Mouse (Mus musculus): Measurements from ENCODE around the gene Fgfr2. TPM values are rescaled to one million over a fixed set of nuclear protein-coding genes. Genes with fewer than 3 reads are reported as not detected.

The Fgfr2 gene
- polyA plus RNA-seq, 2 experiments from 2014 or later, result not detected

DNA sequence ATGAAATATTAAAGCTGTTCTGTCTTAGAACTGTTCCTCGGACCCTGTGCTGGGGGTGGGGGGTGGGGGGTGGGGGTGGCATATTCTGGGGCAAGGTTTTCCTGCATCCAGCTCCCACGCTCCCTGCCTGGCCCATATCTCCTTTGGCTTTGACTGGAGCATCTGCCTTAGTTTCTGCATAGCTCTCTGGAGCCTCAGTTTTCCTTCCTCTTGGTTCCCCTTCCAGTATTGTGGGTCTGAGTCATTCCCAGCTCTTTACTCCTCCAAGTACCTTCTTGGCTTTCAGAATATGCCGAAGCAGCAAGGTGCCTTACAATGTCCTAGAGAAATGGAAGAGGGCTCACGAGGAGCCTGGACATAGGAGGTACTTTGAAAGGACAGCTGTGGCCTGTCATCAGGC, 2312.9 kb downstream of the Fgfr2 start:
- ATAC-seq, result no peak

- ATAC-seq, result no peak
Observed at GRCm38 (mm10) chr7:130808694-130809093, 2314.5 kb downstream of the Fgfr2 start.

DNA sequence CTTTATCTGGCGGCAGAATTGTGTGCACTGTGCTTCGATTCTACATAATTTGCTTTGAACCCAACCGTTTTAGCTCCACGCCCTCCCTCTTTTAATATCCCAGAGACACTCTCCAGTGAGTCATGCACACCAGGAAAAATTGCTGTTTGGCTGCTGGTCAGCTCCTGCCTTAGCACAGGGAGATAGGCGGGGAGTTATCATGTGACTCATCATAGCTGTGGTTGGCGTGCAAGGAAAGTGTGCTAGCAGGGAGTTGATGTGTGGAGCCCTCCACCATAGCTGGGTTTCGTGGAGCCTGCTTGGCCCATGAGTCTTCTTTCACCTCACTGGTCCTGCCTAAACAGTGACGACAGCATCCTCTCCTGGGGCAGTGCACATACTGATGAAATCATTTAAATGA, 2315.4 kb downstream of the Fgfr2 start:
- no peak for ATAC-seq

- ATAC-seq, result no peak
Observed at GRCm38 (mm10) chr7:130804991-130805390, 2318.2 kb downstream of the Fgfr2 start.

GRCm38 (mm10) chr7:130803251-130803825, 2319.8 kb downstream of the Fgfr2 start:
- no peak for ATAC-seq

GRCm38 (mm10) chr7:130801811-130802210, 2321.3 kb downstream of the Fgfr2 start:
- ATAC-seq, result peak; percentile 82

DNA sequence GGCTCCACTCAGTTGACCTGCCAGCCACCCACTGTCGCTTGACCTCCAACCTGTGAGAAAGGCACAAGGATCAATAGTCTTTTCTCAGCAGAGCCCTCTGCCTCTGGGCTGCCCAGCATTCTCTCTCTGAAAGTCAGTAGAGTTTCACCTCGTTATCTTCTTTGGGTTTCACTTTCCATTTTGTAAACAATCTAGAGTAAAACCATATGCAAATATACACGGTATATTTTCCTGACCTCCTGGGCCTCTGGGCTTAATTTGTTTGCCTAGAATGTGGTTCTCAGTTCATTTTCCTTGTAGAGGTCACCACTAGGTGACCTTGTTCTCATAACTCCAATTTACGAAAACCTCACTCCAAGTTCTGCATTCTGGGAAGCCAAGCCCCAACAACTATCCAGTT, 2322.5 kb downstream of the Fgfr2 start:
- ATAC-seq, result peak; percentile 69

DNA sequence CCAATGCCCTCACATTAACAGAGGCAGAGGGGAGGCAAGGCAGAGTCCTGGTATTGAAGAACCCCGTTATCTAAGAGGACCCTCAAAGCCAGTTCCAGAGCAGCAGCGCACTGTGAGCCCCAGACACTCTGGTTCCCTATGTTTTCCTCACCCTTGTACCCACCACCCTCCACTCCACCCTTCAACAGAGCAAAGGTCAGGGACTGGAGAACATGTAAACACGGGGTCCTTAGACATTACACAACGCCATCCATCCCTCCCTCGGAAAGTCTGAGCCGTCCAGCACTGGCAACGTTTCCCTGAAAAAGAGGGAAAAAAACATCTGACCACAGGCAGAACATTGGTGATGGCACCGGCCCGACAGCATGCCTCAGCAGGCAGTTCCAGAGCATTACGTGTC, 2323.7 kb downstream of the Fgfr2 start:
- no peak for ATAC-seq

DNA sequence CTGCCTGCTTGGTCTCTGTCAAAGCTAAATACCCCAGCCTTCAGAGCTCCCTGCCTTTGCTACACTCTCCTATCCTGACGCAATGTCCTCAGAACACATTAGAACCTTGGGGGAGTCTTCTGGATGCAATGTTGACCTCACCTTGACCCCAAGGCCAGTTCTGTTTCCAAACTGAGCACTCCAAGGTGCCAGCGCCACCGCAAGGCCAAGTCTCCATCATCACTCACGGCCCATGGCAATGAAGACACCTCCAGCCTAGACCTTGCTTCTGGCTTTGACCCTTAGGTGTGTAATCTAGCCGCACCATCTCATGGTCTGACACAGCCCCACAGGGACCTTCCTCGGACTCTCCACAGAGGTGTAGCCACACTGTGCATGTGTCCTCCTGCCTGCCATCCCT, 2325.6 kb downstream of the Fgfr2 start:
- ATAC-seq, result no peak

DNA sequence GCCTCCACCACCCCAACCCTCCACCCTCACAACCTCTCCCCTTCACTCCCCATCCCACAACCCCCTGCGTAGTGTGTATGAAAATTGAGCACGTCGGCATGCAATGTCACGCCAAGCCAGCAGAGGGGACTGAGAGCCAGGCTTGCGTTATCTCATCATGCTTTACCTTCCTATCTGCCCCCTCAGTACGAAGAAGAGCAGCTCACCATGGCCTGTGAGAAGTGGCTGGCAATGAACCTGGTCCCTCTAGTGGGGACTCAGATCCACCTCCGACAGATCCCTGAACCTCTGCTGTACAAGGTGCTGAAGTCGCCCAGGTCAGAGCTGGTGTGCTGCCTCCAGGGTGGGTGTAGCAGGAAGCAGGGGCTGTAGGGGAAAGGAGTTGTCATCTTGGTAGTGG, 2326.4 kb downstream of the Fgfr2 start:
- ATAC-seq, result no peak

GRCm38 (mm10) chr7:130793671-130794070, 2329.5 kb downstream of the Fgfr2 start:
- no peak for ATAC-seq

DNA sequence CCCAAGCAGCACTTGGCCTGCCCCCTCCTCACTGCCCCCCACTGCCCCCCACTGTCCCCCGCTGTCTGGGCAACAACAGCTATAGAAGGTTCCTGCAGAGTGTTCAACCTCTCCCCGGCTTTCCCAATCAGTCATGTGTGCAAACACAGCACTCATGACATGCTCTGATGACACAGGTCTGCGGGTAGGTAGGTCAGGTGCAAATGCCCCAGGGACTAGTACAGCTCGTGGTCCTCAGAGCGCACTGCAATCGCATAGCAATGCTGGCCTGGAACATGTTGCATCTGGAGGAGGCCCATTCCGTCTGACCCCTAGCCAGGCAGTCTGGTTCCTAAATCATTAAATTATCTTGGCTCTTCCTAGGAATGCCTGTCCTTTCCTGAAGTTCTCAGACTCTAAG, 2333.7 kb downstream of the Fgfr2 start:
- no peak for ATAC-seq

DNA sequence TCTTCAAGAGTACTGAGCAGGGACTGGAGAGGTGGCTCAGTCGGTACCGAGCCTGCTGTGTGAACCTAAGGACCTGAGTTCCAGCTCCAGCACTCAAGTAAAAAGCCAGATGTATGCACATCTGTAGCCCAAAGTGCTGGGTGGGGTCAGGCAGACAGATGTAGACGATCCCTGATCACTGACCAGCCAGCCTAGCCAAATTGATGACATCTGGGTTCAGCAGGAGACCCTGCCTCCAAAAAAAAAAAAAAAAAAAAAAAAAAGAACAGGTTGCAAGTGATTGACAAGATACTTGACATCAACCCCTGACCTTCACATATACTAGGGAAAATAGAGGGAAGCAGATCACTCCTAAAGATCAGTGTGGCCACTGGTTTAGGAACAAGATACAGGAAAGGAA, 2334.2 kb downstream of the Fgfr2 start:
- no peak for ATAC-seq

DNA sequence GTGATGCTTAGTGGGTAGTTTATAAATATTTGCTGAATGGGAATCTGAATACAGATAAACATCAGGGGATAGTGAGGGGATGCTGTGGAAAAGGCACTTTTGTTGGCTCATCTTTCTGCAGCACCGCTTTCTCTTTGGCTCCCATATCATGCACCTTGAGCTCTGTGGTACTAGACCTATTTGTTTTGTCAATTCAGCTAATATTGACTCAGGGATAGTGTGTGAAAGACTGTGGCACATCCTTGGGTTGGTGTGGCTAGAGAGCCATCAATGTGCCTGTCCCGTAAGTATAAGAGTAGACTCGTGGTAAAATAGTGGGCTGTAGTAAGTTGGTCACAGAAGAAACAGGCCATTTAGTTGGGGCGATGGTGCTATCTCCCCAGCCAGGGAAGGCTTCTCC, 2335.6 kb downstream of the Fgfr2 start:
- ATAC-seq, result no peak

- ATAC-seq, result no peak
Observed at GRCm38 (mm10) chr7:130786708-130787107, 2336.4 kb downstream of the Fgfr2 start.

DNA sequence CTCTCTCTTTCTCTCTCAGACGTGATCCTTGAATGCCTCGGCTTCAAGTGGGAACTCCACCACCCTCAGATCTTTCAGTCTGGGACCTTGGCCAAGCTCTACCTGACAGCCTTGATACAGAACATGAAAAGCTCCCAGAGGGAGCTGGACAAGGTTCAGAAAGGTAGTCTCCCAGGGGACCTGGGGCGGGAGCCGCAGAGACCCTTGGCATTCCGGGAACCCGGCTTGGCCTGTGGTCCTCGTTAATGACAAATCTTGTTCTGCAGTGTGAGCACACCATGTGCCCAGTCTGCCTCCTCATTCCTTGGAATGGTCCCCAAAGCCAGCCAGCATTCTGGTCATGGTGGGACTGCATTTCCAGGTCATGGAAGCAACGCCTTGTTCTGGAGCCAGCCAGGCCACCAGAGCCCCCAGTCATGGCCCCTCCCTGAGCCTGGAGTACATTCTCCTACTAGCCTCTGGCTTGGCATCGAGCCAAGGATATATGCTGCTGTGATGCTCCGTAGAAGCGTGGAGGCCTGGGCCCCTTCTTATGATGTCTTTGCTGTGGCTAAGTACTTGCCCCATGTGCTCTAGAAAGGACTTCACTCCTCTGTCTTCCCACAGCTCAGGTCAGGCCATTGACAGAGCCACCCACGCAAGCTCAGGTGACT, 2337.1 kb downstream of the Fgfr2 start:
- ATAC-seq, result no peak

GRCm38 (mm10) chr7:130782501-130783050, 2340.6 kb downstream of the Fgfr2 start:
- ATAC-seq, result no peak

GRCm38 (mm10) chr7:130780866-130781419, 2342.2 kb downstream of the Fgfr2 start:
- no peak for ATAC-seq

GRCm38 (mm10) chr7:130773914-130774630, 2349.1 kb downstream of the Fgfr2 start, which contains the start of gene Btbd16:
TSS of gene Btbd16 (plus strand) at chr7:130774069.
- ATAC-seq, result peak; percentile 64

DNA sequence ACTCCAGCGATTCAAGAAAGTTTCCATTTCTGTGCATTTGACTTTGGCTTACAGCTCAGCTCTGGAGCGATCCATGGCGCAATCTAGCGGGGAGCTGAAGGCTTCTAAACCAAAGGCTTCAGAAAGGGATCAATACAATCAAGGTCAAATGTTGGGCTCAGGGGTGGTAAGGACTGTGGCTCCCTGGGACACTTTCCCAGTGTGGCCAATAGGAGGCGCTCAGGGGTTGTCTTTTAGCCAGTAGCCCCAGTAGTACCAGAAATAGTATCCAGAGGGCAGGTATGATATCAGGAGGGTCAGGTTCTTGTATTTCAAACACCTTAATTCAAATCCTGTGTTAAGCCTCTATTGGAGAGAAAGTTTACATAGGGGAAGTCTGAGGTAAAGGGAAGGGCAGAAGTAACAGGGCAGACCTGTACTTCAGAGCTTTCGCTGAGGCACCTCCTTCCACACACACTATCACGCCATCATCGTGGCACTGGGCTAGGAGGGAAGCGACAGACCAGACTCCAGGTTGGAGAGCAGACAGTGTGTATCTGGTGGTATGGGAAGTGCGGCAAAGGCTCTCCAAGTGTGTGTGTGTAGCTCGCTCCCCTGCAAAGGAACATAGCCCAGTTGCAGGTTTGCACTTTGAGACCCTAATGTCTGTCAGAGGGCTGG, 2349.8 kb downstream of the Fgfr2 start:
- peak; percentile 65 for ATAC-seq

GRCm38 (mm10) chr7:130770707-130771106, 2352.4 kb downstream of the Fgfr2 start:
- peak; percentile 73 for ATAC-seq

- no peak for ATAC-seq
Observed at GRCm38 (mm10) chr7:130768151-130768550, 2355.0 kb downstream of the Fgfr2 start.

All from activated CD4-positive, CD25-positive, alpha-beta regulatory T cell, adult 4 months (primary cell).